Mouse (Mus musculus) forebrain, embryonic 16.5 days (tissue): ENCODE data around the gene Agbl5. TPM values are rescaled to one million over a fixed set of nuclear protein-coding genes. Genes with fewer than 3 reads are reported as not detected.
A peak's percentile ranks its signal among the peaks of the same experiment; 100 is the strongest.

Experiments
- ATAC-seq: fragments of 200-750 bp; cut with Nextera tagmentation; 2 replicates; pipeline ENCODE4 v1.8.0; 2017; ENCODE audit warnings: mild to moderate bottlenecking, moderate library complexity
- H3K27ac ChIP-seq: fragments of 300-500 bp; sonication (generic); 2 replicates; pipeline ENCODE4 v1.5.1; 2014; ENCODE audit warnings: low read length, control low read depth
- H3K27me3 ChIP-seq: fragments of 300-500 bp; sonication (generic); replicated peaks from 2 replicates; pipeline ENCODE4 v1.6.1; 2014; ENCODE audit warnings: low read length; ENCODE audit not compliant: control insufficient read depth, insufficient read depth
- H3K36me3 ChIP-seq: fragments of 300-500 bp; sonication (generic); 2 replicates; pipeline ENCODE4 v1.6.1; 2014; ENCODE audit not compliant: control insufficient read depth, insufficient read depth
- H3K4me1 ChIP-seq: fragments of 300-500 bp; sonication (generic); replicated peaks from 2 replicates; pipeline ENCODE4 v1.6.1; 2014; ENCODE audit warnings: low read length; ENCODE audit not compliant: control insufficient read depth, insufficient read depth
- H3K4me2 ChIP-seq: fragments of 300-500 bp; sonication (generic); 2 replicates; pipeline ENCODE4 v1.6.1; 2014; ENCODE audit warnings: mild to moderate bottlenecking, low read length, control low read depth
- H3K4me3 ChIP-seq: fragments of 300-500 bp; sonication (generic); replicated peaks from 2 replicates; pipeline ENCODE4 v1.5.1; 2014; ENCODE audit warnings: mild to moderate bottlenecking, low read length, control low read depth
- H3K9ac ChIP-seq: fragments of 300-500 bp; sonication (generic); replicated peaks from 2 replicates; pipeline ENCODE4 v1.6.1; 2014; ENCODE audit warnings: low read depth, low read length, control low read depth
- H3K9me3 ChIP-seq: fragments of 300-500 bp; sonication (generic); 2 replicates; pipeline ENCODE4 v1.6.1; 2016; ENCODE audit warnings: low read length; ENCODE audit not compliant: control insufficient read depth
- WGBS: fragments of 180-500 bp; shearing (Covaris S2); extraction: QIAGEN DNeasy Blood & Tissue Kit; methylation state at CpG from one replicate; pipeline ENCODE4 v1.1.7; 2014; 5-methylcytosine and 5-hydroxymethylcytosine counted together
- polyA plus RNA-seq: library from polyadenylated mRNA; unstranded; fragments of >200 nt; fragmentation: Nextera tagmentation; extraction: Ambion mirVana; gene quantifications from 2 replicates; pipeline ENCODE4 v1.2.1, GENCODE M21; 2015

Gene Agbl5
- polyA plus RNA-seq, 1 experiment from 2014 or later, result 22.7 TPM

GRCm38 (mm10) chr5:30907413-30908059 is 19.0 kb downstream of the Agbl5 start, which contains the start of gene Ost4:
Gene Ost4, minus strand, starts transcription at chr5:30907788.
- WGBS, result under 1% methylated on average over 57 of the region's 58 CpGs
- Histone ChIP-seq H3K4me2 (peak within 1 kb of the TSS; percentile 97), H3K36me3 (peaks cover 6% of the 10 kb centered on the region), H3K27ac (peak within 1 kb of the TSS; percentile 83), H3K9me3 (no peaks in the 10 kb centered on the region), H3K27me3 (no peaks in the 10 kb centered on the region), H3K4me3 (peak within 1 kb of the TSS; percentile 88), H3K4me1 (peaks cover 27% of the 10 kb centered on the region), H3K9ac (peak within 1 kb of the TSS; percentile 80)
- peak; percentile 97 for ATAC-seq

DNA sequence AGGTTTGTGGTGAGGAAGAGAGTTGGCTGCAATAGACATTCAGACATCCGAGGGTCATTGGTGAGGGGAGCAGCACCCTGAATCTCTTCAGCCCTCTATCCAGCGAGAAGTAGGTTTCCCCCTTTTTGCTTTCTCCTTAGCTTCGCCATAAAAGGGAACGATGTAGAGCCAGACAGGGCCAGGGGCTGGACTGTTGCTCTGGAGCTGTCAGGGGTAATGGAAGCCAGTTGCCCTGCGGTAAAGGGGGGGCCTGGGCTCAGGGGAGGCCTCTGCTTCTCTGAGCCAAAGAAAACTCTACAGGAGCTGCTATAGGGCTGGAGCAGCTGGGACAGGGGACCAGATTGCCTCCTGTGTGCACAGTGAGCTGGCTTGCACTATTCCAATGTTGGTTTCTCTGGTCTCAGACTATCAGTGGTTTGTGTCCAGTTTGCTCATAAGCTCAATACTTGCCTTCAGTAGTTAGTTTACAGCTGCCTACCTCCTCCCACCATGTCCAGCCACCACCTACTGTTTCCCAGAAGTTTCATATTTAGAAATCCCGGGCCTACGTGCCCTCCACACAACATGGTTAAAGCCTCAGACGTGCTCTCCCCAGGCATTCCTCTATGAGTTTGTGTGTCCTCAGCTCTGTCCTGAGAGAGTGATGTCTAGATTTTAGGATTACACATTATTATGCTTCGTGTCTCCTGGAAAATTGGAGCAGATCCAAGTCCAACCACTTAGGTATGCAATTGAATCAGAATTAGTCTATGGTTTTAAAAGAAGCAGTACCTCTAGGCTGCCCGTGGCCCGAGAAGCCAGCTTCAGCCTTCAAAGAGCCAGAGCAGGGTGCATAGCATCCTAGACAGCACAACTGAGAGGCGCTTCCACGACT is 20.2 kb downstream of the Agbl5 start:
- Histone ChIP-seq H3K4me2 (peak overlapping the region; percentile 97), H3K9me3 (no peaks in the 10 kb centered on the region), H3K36me3 (peaks cover 6% of the 10 kb centered on the region), H3K4me3 (peak overlapping the region; percentile 88; the same call in 1 of the 2 replicates), H3K4me1 (peaks cover 30% of the 10 kb centered on the region), H3K27ac (no peak overlapping the region), H3K27me3 (no peaks in the 10 kb centered on the region), H3K9ac (peak overlapping the region; percentile 80)
- WGBS, result 55% methylated on average over 13 of the region's 13 CpGs
- no peak for ATAC-seq

GRCm38 (mm10) chr5:30909300-30909659 is 20.8 kb downstream of the Agbl5 start:
- Histone ChIP-seq H3K4me1 (peaks cover 30% of the 10 kb centered on the region), H3K9me3 (no peaks in the 10 kb centered on the region), H3K27ac (no peak overlapping the region), H3K4me2 (no peak overlapping the region), H3K4me3 (no peak overlapping the region), H3K9ac (no peak overlapping the region), H3K36me3 (peaks cover 4% of the 10 kb centered on the region), H3K27me3 (no peaks in the 10 kb centered on the region)
- 66% methylated on average over 7 of the region's 7 CpGs for WGBS
- ATAC-seq, result no peak

DNA sequence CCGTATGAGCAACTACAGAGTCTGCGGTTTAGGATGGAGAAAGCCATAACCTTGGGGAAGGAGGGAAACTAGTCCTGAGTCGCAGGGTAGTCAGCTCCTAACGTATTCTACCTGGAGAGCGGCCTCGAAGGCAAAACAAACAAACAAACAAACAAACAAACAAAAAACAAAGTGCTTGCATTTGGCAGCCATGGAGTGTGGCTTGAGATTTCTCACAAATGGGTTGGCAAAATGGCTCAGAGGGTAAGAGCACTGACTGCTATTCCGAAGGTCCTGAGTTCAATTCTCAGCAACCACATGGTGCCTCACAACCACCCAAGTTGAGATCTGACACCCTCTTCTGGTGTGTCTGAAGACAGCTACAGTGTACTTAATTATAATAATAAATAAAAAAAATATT is 21.4 kb downstream of the Agbl5 start:
- 88% methylated on average over 7 of the region's 7 CpGs for WGBS
- no peak overlapping the region for H3K4me2 ChIP-seq
- H3K36me3 ChIP-seq, result no peaks in the 10 kb centered on the region
- H3K27ac ChIP-seq, result no peak overlapping the region
- no peaks in the 10 kb centered on the region for H3K9me3 ChIP-seq
- H3K4me1 ChIP-seq, result peaks cover 30% of the 10 kb centered on the region
- no peaks in the 10 kb centered on the region for H3K27me3 ChIP-seq
- no peak for ATAC-seq
- H3K9ac ChIP-seq, result no peak overlapping the region
- no peak overlapping the region for H3K4me3 ChIP-seq

- no peak for ATAC-seq
Observed at GRCm38 (mm10) chr5:30910481-30910880, 22.0 kb downstream of the Agbl5 start.

GRCm38 (mm10) chr5:30912156-30912555 is 23.7 kb downstream of the Agbl5 start:
- no peak for ATAC-seq
- Histone ChIP-seq H3K27me3 (no peaks in the 10 kb centered on the region), H3K4me3 (no peak overlapping the region), H3K36me3 (no peaks in the 10 kb centered on the region), H3K9me3 (no peaks in the 10 kb centered on the region), H3K9ac (no peak overlapping the region), H3K4me2 (no peak overlapping the region), H3K4me1 (peaks cover 20% of the 10 kb centered on the region), H3K27ac (peak overlapping the region; percentile 17; the same call in 1 of the 2 replicates)
- 36% methylated on average over 5 of the region's 5 CpGs for WGBS

More at GRCm38 (mm10) chr5:30910481-30910880, 22.0 kb downstream of the Agbl5 start:
- H3K9me3 ChIP-seq, result no peaks in the 10 kb centered on the region
- H3K36me3 ChIP-seq, result no peaks in the 10 kb centered on the region
- H3K4me2 ChIP-seq, result no peak overlapping the region
- H3K9ac ChIP-seq, result no peak overlapping the region
- no peak overlapping the region for H3K4me3 ChIP-seq
- H3K27ac ChIP-seq, result no peak overlapping the region
- no peaks in the 10 kb centered on the region for H3K27me3 ChIP-seq
- peaks cover 28% of the 10 kb centered on the region for H3K4me1 ChIP-seq

DNA sequence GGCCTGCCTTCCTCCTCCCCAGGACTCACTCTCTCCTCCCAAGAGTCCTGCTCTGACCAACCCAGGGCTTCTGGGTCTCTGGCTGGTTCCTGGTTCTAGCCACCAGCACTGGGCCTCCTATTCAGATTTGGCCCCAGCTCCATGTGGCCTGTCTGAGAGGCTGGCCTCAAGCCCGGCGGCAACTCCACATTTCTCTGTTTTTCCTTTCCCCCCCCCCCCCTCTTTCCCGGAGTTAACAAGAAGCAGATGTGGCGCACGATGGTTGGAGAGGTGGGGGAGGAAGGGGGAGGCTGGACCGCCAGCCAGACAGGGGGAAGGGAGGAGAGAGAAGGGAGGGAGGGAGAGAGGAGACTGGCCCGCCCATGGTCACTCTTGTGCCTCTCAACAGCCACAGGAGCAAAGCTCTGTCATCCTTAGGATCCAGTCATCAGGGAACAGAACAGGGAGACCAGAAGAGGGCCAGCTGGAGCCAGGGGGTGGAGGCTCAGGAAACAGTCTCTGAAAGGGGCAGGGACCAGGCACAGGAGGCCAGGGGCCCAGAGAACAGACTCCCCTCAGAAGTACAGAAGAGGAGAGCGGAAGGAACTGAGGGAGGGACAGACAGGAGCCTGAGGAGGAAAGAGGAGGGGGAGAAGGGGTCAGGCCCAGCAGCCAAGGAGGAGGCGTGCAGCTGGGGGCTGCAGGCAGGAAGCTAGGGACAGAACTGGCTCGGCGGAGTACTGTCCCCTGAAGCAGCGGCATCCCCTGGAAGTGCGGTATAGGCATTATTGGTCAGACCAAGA is 24.8 kb downstream of the Agbl5 start, which contains the start of gene Emilin1:
Gene Emilin1, plus strand, starts transcription at position 343 of the 782 bp plus-strand sequence.
- Histone ChIP-seq H3K9ac (no peak within 1 kb of the TSS), H3K4me1 (peaks cover 15% of the 10 kb centered on the region), H3K36me3 (no peaks in the 10 kb centered on the region), H3K27ac (peak within 1 kb of the TSS; percentile 26; the same call in 1 of the 2 replicates), H3K4me2 (no peak within 1 kb of the TSS; the same call in 1 of the 2 replicates), H3K4me3 (no peak within 1 kb of the TSS), H3K27me3 (no peaks in the 10 kb centered on the region), H3K9me3 (no peaks in the 10 kb centered on the region)
- 31% methylated on average over 10 of the region's 13 CpGs for WGBS
- ATAC-seq, result no peak

DNA sequence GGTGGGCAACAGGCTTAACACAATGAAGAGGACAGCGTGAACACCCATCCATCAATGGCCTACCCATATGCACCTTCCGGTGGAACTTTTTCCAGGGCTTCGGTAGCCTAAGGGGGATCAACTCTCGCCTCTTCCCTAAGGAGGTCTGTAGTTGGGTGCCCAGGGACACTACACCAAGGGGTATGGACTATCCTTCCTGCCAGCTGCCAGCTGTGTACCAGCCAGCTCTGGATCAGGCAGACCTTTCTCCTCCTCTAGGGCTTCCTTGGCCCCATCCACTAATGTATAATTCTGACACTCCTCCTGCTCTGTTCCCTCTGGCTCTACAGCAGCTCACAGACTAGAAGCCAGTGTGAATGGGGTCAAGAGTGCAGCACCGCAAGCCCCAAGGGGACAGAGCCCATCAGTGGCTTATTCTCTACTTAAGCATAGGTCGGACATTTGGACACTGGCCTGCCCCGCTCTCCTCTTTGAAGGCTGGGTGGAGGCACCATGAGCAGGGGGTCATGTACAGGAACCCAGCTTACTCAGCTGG is 25.7 kb downstream of the Agbl5 start:
- H3K9ac ChIP-seq, result no peak overlapping the region
- no peak overlapping the region for H3K27ac ChIP-seq
- H3K9me3 ChIP-seq, result no peaks in the 10 kb centered on the region
- no peaks in the 10 kb centered on the region for H3K27me3 ChIP-seq
- 90% methylated on average over 7 of the region's 7 CpGs for WGBS
- no peak overlapping the region for H3K4me3 ChIP-seq
- no peak for ATAC-seq
- H3K4me1 ChIP-seq, result peaks cover 11% of the 10 kb centered on the region
- no peak overlapping the region; the same call in 1 of the 2 replicates for H3K4me2 ChIP-seq
- no peaks in the 10 kb centered on the region for H3K36me3 ChIP-seq
